Mouse (Mus musculus): Measurements from ENCODE around the gene Ccdc87. TPM values are rescaled to one million over a fixed set of nuclear protein-coding genes. Genes with fewer than 3 reads are reported as not detected.

Gene Ccdc87
- not detected in 2 replicates for polyA plus RNA-seq (2014; fragmentation: Nextera tagmentation; extraction: Ambion mirVana)

- peak within 1 kb of the TSS; percentile 47 for H3K9ac ChIP-seq (ENCODE audit: low read length)
- H3K27me3 ChIP-seq (ENCODE audit: control insufficient read depth, insufficient read depth, low read length): peaks cover 18% of the 10 kb centered on the region; the same call in 1 of the 2 replicates
- DNase-seq (ENCODE audit: low spot score): peak; percentile 94
- no peaks in the 10 kb centered on the region for H3K36me3 ChIP-seq (ENCODE audit: control insufficient read depth, insufficient read depth, low read length)
- peak within 1 kb of the TSS; percentile 79 for H3K4me2 ChIP-seq (ENCODE audit: low read depth, severe bottlenecking)
- H3K27ac ChIP-seq (replicated peaks; ENCODE audit: low read depth, low read length): no peak within 1 kb of the TSS
- peak within 1 kb of the TSS; percentile 53 for H3K4me3 ChIP-seq (ENCODE audit: low read depth, low read length)
- peaks cover 8% of the 10 kb centered on the region; the same call in 1 of the 2 replicates for H3K4me1 ChIP-seq (ENCODE audit: control insufficient read depth, insufficient read depth, low read length)
- peak; percentile 98 for ATAC-seq (ENCODE audit: insufficient number of reproducible peaks, low FRiP score, low TSS enrichment, low read depth)
- H3K9me3 ChIP-seq (ENCODE audit: control insufficient read depth, low read length): no peaks in the 10 kb centered on the region
- WGBS: 0% methylated on average over 25 of the region's 25 CpGs
Observed at GRCm38 (mm10) chr19:4839149-4839548, at the start of gene Ccdc87, which contains the start of gene Ccs. TSS of gene Ccdc87 (plus strand) at chr19:4839366. TSS of gene Ccs (minus strand) at chr19:4839332.

DNA sequence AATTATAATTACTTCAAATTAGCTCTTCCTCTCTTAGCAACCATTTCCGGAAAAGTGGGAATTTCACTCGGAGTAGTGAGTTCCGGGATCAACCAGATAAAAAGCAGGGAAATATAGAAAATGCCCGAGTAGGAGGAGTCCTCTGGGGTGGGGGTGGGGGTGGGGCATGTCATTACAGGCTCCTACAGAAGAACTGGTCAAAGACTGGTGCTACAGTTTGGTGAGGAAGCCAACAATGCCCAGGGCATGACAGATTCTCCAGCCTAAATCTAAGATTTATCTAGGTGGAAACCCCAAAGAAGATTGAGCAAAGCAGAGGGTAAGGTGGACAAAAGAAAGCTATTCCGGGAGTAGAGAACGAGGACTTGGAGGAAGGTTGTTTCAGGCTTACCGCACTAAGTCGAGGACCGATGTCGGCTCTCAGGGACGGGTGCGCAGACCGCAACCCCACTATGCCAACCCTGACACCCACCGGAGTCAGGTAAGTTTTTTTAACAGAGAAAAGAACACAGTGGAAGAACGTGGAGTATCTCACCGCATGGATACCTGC, 45.8 kb upstream of the Ccdc87 start:
- Histone ChIP-seq H3K27ac (replicated peaks; ENCODE audit: low read depth, low read length) (no peak overlapping the region), H3K4me1 (ENCODE audit: control insufficient read depth, insufficient read depth, low read length) (peaks cover 3% of the 10 kb centered on the region), H3K9me3 (ENCODE audit: control insufficient read depth, low read length) (no peaks in the 10 kb centered on the region), H3K36me3 (ENCODE audit: control insufficient read depth, insufficient read depth, low read length) (peaks cover 4% of the 10 kb centered on the region), H3K9ac (ENCODE audit: low read length) (peak overlapping the region; percentile 65), H3K4me3 (ENCODE audit: low read depth, low read length) (peak overlapping the region; percentile 46), H3K4me2 (ENCODE audit: low read depth, severe bottlenecking) (peak overlapping the region; percentile 46), H3K27me3 (ENCODE audit: control insufficient read depth, insufficient read depth, low read length) (no peaks in the 10 kb centered on the region)
- DNase-seq (ENCODE audit: low spot score) (no peak), ATAC-seq (ENCODE audit: insufficient number of reproducible peaks, low FRiP score, low TSS enrichment, low read depth) (peak; percentile 55)
- 1% methylated on average over 16 of the region's 16 CpGs for WGBS

DNA sequence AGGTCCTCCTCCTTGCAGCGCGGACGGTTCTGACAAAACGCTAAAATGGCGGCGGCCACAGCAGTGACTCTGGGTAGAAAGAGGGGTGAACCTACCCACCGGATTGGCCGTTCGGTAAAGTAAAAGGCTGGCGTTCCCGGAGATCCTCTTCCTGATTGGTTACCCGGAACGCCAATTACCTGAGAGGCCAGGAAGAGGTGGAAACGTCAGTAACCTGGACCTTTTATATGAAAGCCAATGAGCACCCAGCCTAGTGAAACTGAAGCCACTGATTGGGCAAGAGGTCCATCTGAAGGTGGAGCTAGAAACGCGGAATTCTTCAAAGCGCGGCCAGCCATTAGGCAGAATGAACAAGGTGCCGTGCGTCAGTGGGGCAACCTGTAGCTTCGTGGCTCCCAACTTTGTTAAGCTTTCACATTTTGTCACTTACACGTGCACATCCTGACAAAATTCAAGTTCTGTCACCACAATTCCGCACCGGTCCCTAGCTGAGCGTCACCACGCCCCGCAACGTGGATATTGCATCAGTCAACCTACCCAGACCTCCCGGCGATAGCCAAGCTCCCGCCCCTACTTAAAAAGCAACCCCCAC, 45.2 kb upstream of the Ccdc87 start, which contains the start of gene Rbm4:
TSS of gene Rbm4 (minus strand) at position 71 of the 592 bp plus-strand sequence.
- peak; percentile 97 for ATAC-seq (ENCODE audit: insufficient number of reproducible peaks, low FRiP score, low TSS enrichment, low read depth)
- peak within 1 kb of the TSS; percentile 65 for H3K9ac ChIP-seq (ENCODE audit: low read length)
- H3K27me3 ChIP-seq (ENCODE audit: control insufficient read depth, insufficient read depth, low read length): no peaks in the 10 kb centered on the region
- peak; percentile 97 for DNase-seq (ENCODE audit: low spot score)
- H3K9me3 ChIP-seq (ENCODE audit: control insufficient read depth, low read length): no peaks in the 10 kb centered on the region
- under 1% methylated on average over 31 of the region's 31 CpGs for WGBS
- peaks cover 5% of the 10 kb centered on the region for H3K36me3 ChIP-seq (ENCODE audit: control insufficient read depth, insufficient read depth, low read length)
- H3K4me1 ChIP-seq (ENCODE audit: control insufficient read depth, insufficient read depth, low read length): peaks cover 3% of the 10 kb centered on the region
- peak within 1 kb of the TSS; percentile 46 for H3K4me3 ChIP-seq (ENCODE audit: low read depth, low read length)
- H3K27ac ChIP-seq (replicated peaks; ENCODE audit: low read depth, low read length): no peak within 1 kb of the TSS
- peak within 1 kb of the TSS; percentile 72 for H3K4me2 ChIP-seq (ENCODE audit: low read depth, severe bottlenecking)

DNA sequence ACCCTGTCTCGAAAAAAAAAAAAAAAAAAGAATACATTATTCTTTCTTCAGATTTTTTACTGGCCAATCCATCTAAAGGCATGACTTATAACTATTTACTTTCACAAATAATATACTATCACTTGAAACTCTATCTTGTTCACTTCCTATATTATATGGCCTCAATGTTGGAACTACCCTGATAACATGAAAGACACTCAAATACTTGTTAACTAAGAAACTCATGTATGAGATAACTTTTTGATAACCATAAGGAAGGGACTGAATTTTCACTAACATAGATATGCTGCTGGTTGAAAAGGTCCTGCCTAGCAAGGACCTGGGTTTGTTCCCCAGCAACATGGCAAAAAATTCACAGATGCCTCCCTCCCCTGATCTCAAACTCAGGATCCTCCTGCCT, 43.2 kb upstream of the Ccdc87 start:
- WGBS: 71% methylated on average over 1 of the region's 1 CpGs
- Histone ChIP-seq H3K27ac (replicated peaks; ENCODE audit: low read depth, low read length) (no peak overlapping the region), H3K27me3 (ENCODE audit: control insufficient read depth, insufficient read depth, low read length) (no peaks in the 10 kb centered on the region), H3K4me2 (ENCODE audit: low read depth, severe bottlenecking) (no peak overlapping the region), H3K4me3 (ENCODE audit: low read depth, low read length) (no peak overlapping the region), H3K9me3 (ENCODE audit: control insufficient read depth, low read length) (no peaks in the 10 kb centered on the region), H3K4me1 (ENCODE audit: control insufficient read depth, insufficient read depth, low read length) (peaks cover 3% of the 10 kb centered on the region), H3K9ac (ENCODE audit: low read length) (no peak overlapping the region), H3K36me3 (ENCODE audit: control insufficient read depth, insufficient read depth, low read length) (peaks cover 12% of the 10 kb centered on the region)
- DNase-seq (ENCODE audit: low spot score): no peak
- ATAC-seq (ENCODE audit: insufficient number of reproducible peaks, low FRiP score, low TSS enrichment, low read depth): no peak

DNA sequence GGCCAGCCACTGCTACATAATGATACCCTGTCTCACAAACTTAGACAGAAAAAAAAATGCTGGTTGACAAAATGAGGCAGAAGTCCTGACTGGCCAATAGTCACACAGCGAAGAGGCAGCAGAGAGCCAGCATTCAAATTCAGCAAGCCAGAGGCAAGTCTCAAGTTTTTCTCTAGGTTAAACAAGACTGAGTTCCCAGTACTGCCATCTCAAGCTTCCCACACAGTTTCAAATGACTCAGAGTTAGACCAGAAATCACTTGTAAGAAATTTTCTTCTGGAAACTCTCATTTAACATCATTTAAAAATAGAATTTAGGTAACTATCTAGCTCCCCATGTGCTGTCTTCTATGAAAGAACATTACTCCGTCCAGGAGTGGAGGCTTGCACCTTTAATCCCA, 41.3 kb upstream of the Ccdc87 start:
- H3K9me3 ChIP-seq (ENCODE audit: control insufficient read depth, low read length): no peaks in the 10 kb centered on the region
- ATAC-seq (ENCODE audit: insufficient number of reproducible peaks, low FRiP score, low TSS enrichment, low read depth) (no peak), DNase-seq (ENCODE audit: low spot score) (no peak)
- H3K4me2 ChIP-seq (ENCODE audit: low read depth, severe bottlenecking): no peak overlapping the region
- no peaks in the 10 kb centered on the region for H3K27me3 ChIP-seq (ENCODE audit: control insufficient read depth, insufficient read depth, low read length)
- H3K4me1 ChIP-seq (ENCODE audit: control insufficient read depth, insufficient read depth, low read length): no peaks in the 10 kb centered on the region
- H3K4me3 ChIP-seq (ENCODE audit: low read depth, low read length): no peak overlapping the region
- WGBS: 94% methylated on average over 2 of the region's 2 CpGs
- no peak overlapping the region for H3K27ac ChIP-seq (replicated peaks; ENCODE audit: low read depth, low read length)
- H3K36me3 ChIP-seq (ENCODE audit: control insufficient read depth, insufficient read depth, low read length): peaks cover 23% of the 10 kb centered on the region
- H3K9ac ChIP-seq (ENCODE audit: low read length): no peak overlapping the region

DNA sequence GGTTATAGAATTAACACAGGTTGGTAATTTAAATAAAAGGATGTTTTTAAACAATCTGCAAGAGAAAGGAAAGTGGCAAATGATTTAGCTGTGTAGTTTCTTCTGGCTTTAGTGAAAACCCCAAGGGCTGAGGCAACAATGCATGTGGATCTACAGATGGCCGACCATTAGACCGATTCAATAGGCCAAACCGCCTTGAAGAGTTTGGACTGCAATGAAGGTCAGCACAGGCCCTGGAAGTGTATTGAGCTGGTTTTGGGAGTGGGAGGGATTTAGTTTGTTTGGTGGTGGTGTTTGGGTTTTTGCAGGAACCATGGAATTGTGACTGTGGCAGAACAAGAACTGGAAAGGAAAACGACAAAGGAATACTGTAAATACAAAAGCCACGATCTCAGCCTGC, 40.1 kb upstream of the Ccdc87 start:
- H3K27ac ChIP-seq (replicated peaks; ENCODE audit: low read depth, low read length): no peak overlapping the region
- no peaks in the 10 kb centered on the region for H3K27me3 ChIP-seq (ENCODE audit: control insufficient read depth, insufficient read depth, low read length)
- no peak for DNase-seq (ENCODE audit: low spot score)
- no peak overlapping the region for H3K4me2 ChIP-seq (ENCODE audit: low read depth, severe bottlenecking)
- H3K4me3 ChIP-seq (ENCODE audit: low read depth, low read length): no peak overlapping the region
- no peaks in the 10 kb centered on the region for H3K9me3 ChIP-seq (ENCODE audit: control insufficient read depth, low read length)
- 96% methylated on average over 5 of the region's 5 CpGs for WGBS
- H3K9ac ChIP-seq (ENCODE audit: low read length): no peak overlapping the region
- H3K4me1 ChIP-seq (ENCODE audit: control insufficient read depth, insufficient read depth, low read length): no peaks in the 10 kb centered on the region
- ATAC-seq (ENCODE audit: insufficient number of reproducible peaks, low FRiP score, low TSS enrichment, low read depth): no peak
- H3K36me3 ChIP-seq (ENCODE audit: control insufficient read depth, insufficient read depth, low read length): peaks cover 31% of the 10 kb centered on the region

- Histone ChIP-seq H3K4me3 (ENCODE audit: low read depth, low read length) (no peak overlapping the region), H3K9ac (ENCODE audit: low read length) (no peak overlapping the region), H3K27me3 (ENCODE audit: control insufficient read depth, insufficient read depth, low read length) (no peaks in the 10 kb centered on the region), H3K9me3 (ENCODE audit: control insufficient read depth, low read length) (no peaks in the 10 kb centered on the region), H3K4me2 (ENCODE audit: low read depth, severe bottlenecking) (no peak overlapping the region), H3K27ac (replicated peaks; ENCODE audit: low read depth, low read length) (no peak overlapping the region), H3K4me1 (ENCODE audit: control insufficient read depth, insufficient read depth, low read length) (no peaks in the 10 kb centered on the region), H3K36me3 (ENCODE audit: control insufficient read depth, insufficient read depth, low read length) (peaks cover 31% of the 10 kb centered on the region)
- DNase-seq (ENCODE audit: low spot score) (no peak), ATAC-seq (ENCODE audit: insufficient number of reproducible peaks, low FRiP score, low TSS enrichment, low read depth) (no peak)
- over 99% methylated on average over 7 of the region's 7 CpGs for WGBS
Observed at GRCm38 (mm10) chr19:4802691-4803091, 36.5 kb upstream of the Ccdc87 start.

- Histone ChIP-seq H3K27ac (replicated peaks; ENCODE audit: low read depth, low read length) (no peak overlapping the region), H3K36me3 (ENCODE audit: control insufficient read depth, insufficient read depth, low read length) (peaks cover 31% of the 10 kb centered on the region), H3K4me2 (ENCODE audit: low read depth, severe bottlenecking) (no peak overlapping the region), H3K4me3 (ENCODE audit: low read depth, low read length) (no peak overlapping the region), H3K9me3 (ENCODE audit: control insufficient read depth, low read length) (no peaks in the 10 kb centered on the region), H3K4me1 (ENCODE audit: control insufficient read depth, insufficient read depth, low read length) (0 out of 2 replicates have a peak, but pooled peaks cover 1% of the 10 kb centered on the region), H3K9ac (ENCODE audit: low read length) (no peak overlapping the region), H3K27me3 (ENCODE audit: control insufficient read depth, insufficient read depth, low read length) (no peaks in the 10 kb centered on the region)
- DNase-seq (ENCODE audit: low spot score) (no peak), ATAC-seq (ENCODE audit: insufficient number of reproducible peaks, low FRiP score, low TSS enrichment, low read depth) (no peak)
- 87% methylated on average over 10 of the region's 10 CpGs for whole genome bisulfite sequencing
Observed at GRCm38 (mm10) chr19:4803283-4803682, 35.9 kb upstream of the Ccdc87 start.
